Mouse (Mus musculus): ENCODE data around the gene Rad23b. TPM values are rescaled to one million over a fixed set of nuclear protein-coding genes. Genes with fewer than 3 reads are reported as not detected.
"Not testable (repeated sequence)": the region's sequence is repeated elsewhere in the genome, so short reads cannot be mapped to it uniquely, and the experiment has no call there.

Rad23b gene
- polyA plus RNA-seq (2012; rRNA removed) = 151 and 165 TPM in 2 replicates

DNA sequence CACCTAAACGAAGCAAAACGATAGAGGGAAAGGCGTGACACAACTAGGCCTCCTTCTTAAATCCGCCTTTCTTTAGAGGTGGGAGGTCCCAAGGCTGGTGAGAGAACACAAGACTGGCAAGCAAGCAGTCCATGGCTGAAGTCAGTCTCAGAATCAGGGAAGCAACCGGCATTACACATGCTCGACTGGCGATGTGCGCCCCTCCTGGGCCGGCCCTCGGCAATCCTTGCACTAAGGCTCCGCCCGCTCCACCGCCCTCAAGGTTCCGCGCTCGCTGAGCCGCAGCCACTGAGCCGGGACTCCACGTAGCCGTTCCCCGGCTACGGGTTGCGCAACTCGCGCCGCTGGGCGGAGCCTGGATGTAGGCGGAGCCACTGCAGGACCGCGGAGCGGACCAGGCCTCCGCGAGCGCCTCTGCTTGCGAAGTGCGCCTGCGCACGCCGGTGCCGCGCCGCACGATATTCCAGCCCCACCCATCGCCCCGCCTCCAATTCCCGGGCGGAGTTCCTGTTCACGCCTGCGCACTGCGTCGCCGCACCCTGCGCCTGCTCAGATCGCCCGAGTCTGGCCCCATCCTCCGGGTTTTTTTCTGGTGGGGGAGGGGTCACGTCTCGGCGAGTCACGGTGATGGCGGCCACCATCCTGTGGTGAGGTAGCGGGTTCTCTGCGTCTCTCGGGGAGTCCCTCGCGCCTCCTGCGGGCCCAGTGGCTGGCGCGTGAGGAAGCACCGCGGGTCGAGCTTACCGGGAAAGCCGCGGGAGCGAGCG, at the start of gene Rad23b:
Gene Rad23b (plus strand): TSS at position 592 of the 767 bp plus-strand sequence.
- no peak for DNase-seq (ENCODE audit: low read depth)

DNA sequence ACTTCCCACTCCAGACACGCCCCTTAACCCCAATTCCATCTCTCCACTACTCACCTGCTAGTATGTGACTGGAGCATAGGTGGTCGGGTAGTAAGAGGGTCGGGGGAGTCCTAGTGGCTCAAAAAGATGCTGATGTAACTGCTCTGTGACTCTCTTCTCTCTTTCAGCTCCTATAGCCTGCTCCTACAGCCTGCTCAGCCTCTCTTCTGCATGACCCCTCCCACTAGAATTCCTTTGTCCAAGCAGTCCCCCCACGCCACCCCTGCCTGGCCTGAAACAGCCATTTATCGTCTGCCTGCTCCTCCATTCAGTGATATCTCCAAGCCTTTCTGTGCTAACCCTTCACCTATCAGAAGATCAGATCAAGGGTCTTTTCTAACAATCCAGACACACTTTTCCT, 45.7 kb upstream of the Rad23b start:
- no peak for DNase-seq (ENCODE audit: low read depth)

DNA sequence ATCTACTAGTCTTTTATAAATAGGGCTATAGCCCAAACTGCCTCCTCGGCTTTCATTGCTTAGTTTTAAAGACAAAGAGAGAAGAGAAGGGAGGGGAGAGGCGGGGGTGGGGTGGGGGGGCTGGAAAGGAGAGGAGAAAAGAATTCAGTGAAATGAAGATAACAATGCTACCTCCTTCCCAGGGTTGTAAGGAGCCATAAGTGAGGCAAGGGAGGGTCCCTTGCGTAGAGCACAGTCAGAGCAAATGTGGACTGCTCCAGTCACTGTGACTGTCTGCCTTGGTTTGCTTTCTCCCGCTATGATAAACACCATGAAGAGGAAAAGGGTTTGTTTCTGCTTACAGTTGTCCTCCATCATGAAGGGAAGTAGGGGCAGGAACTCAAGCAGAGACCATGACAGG, 43.2 kb upstream of the Rad23b start:
- no peak for DNase-seq (ENCODE audit: low read depth)

DNA sequence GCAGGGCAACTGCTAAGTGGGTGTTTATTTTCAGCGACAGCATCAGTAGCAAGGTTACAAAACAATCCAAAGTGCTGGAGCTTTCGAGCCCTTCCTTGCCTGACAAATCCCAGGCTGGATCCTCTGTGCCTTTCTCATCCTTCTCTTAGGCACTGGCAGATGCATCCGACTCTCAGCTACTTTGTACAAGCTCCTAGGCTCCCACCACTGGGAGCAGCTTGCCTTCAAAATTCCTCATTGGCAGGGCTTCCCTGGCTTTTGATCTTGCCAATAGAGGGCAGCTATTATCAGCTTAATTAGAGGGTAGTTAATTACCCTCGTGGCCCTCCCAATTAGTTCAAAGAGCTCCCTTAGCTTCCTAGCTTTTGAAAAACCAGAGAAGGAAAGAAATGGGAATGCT, 33.1 kb upstream of the Rad23b start:
- no peak for DNase-seq (ENCODE audit: low read depth)

DNA sequence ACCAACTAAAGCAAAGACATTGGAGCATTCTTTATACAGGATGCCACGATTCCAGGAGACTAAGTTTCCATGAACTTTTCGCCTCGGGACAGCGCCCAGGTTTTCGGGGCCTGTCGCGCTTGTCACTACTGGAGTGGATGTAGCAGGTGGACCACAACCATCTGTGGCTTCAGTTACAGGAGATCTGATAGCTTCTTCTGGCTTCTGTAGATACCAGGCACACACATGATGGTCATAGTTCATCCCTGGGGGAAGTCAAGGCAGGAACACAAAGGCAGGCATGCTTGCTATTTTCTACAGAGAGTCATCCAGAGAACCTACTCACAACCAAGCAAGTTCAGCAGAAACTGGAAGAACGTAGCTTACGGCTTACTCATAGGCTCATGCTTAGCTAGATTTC, 31.5 kb upstream of the Rad23b start:
- DNase-seq (ENCODE audit: low read depth) = not testable (repeated sequence)

DNA sequence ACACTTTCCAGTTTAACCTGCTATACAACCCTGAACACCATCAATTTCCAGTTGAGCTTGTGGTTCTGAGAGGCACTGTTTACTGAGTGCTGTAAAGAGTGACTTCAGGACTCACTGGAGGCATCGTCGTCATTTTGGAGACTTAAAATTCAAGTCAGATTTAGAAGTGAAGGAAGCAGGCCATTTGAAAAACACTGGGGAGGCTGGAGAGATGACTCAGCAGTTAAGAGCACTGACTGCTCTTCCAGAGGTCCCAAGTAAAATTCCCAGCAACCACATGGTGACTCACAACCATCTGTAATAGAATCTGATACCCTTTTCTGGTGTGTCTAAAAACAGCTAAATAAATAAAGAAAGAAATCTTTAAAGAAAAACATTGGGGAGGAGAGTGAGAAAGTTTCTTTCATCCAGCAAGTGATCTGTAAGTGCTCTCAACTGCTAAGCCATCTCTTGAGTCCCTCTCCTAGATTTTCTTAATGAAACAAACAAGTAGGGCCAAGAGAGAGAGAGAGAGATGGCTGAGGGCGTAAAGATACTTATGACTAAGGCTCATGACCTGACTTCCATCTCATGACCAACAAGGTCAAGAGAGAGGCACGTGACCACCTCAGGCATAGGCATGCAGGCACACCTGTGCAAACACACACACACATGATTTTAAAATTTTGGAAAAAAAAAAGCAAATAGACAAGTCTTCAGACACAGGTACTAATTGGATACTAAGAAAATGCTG, 23.9 kb upstream of the Rad23b start:
- DNase-seq (ENCODE audit: low read depth) = no peak

DNA sequence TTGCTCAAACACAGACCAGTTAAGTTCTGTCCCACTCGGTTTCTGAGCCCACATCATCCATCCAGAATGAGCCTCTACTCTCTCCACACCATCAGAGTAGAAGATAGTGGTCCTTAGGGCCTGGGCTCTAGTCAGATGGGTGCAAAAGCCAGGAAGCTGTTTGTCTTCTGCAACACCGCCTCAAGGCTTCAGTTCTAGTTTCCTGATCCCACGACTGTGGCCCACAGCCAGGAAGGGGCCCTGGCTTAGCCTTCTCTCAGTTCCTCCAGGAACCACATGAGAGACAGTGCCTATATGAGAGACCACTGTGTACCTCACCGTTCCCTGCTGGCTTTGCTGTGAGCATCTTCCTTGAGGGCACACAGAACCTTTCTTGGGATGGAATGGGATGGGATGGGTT, 22.3 kb upstream of the Rad23b start:
- no peak for DNase-seq (ENCODE audit: low read depth)

DNA sequence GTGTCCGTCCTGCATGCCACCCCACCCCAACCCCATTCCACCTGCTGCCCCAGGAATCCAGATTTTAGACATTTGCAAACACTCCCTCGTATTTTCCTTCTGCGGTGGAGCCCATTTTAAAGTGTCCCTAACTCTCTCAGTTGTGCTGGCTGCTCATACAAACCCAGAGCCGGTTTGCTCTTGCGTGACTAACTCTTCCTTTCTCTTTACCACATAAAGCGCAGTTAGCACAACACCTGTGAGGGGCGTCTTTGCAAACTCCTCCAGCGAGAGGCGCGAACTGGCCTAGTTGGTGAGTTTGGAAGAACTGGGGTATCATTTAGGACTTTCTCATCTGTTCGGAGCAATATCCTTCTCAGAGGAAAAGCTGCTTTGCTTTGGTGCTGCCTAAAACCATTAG, 21.4 kb upstream of the Rad23b start:
- DNase-seq (ENCODE audit: low read depth) = no peak

DNA sequence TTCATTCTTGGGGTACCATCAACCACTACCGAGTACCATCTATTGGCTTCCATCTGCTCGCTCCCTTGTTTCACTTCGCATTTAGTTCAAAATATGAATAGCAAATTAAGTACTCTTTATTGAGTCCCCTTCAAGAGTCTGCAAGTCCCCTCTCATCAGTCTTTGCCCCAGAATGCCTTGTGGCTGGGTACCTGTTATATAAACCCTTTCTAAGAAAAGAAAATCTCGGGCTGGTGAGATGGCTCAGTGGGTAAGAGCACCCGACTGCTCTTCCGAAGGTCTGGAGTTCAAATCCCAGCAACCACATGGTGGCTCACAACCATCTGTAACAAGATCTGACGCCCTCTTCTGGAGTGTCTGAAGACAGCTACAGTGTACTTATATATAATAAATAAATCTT, 20.9 kb upstream of the Rad23b start:
- DNase-seq (ENCODE audit: low read depth) = not testable (repeated sequence)

DNA sequence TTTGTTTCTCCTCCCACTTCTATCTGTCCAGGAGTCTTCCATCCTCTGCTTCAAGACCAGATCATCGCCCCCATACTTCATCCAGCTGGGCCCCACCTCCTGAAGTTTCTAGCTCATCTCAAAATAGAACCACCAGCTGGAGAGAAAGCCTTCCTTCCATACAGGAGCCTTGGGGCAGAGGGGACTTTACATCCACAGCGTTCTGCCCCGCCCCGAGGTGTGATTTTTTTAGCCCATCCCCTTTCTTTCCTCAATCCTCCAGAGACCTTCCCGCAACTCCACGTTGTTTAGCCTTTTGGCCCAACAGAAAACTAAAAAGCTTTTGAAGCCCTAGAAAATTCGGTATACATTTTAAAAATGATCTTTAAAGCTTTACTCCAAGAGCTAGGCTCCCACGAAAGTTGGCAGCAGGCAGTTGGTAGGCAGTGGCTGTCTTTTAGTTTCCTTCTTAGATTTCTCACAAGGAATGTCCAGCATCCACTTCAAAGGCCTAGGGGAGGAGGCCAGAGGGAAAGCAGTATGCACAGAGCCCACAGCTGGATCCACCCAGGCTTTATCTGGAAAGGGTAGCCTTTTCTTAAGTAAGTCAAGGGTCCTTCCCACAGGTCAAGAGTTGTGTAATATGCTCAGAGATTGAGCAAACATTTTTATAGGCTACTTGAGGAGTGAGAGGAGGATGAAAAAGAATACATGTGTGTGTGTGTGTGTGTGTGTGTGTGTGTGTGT, 20.1 kb upstream of the Rad23b start:
- DNase-seq (ENCODE audit: low read depth) = no peak

DNA sequence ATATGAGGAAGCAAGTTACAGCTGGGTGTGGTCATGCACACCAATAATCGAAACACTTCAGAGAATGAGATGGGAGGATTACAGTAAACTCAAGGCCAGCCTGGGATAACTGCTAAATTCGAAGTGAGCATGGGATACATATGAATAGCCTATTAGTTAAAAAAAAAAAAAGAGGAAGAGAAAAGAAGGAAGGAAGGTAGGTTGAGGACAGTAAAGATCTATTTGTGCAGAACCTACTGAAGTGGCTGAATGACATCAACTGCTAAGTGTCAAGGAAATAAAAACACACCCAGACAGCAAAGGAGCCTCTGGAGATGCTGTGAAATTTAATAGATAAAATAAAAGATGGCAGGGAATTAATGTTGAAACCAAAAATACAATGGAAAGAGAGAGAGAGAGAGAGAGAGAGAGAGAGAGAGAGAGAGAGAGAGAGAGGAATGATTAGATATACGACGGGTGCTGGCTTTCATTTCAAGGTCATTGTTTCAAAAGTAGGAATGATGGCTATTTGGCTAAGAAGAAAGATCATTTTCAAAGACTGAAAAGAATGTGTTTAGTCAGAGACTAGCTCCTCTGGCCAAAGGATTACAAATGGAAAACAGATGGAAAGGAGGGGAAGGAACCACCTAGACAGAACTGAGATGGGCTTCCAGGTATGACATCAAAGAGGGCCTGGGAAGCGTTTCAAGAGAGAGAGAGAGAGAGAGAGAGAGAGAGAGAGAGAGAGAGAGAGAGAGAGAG, 14.6 kb upstream of the Rad23b start:
- DNase-seq (ENCODE audit: low read depth) = no peak

DNA sequence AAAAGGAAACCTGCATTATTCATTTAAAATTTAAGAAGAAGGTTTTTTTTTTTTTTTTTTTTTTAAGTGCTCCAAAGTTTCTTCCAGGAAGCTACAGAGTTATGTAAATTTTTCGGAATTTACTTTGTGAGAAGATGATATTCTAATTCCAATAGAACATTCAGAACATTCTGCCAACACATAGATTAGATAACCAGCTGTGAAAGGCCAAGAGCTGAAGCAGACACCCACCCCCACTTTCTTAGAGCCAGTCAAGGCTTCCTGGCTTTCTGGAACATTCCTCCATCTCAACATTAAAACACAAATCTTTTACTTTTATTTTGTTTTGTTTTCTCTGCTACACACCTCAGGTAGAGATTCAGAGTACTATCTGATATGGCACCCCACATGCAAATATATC, 10.9 kb upstream of the Rad23b start:
- DNase-seq (ENCODE audit: low read depth) = no peak

DNA sequence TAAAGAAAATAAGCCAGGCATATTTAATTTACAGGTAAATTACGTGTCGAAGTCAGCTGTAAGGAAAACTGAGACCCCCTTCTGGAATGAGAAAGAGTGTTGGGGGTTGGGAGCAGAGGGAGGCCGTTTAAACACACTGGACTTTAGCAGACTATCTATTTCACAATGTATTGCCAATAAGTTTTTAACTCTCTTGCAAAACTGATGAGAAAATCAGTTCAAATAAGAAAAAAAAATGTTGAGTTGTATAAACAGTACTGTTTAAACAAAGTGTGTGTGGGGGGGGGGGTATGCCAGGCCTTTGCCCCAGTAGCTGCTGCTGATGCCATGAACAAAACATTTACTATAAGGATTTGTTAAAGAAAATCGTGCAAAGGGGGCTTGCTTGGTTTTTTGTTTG, 10.5 kb upstream of the Rad23b start:
- no peak for DNase-seq (ENCODE audit: low read depth)

DNA sequence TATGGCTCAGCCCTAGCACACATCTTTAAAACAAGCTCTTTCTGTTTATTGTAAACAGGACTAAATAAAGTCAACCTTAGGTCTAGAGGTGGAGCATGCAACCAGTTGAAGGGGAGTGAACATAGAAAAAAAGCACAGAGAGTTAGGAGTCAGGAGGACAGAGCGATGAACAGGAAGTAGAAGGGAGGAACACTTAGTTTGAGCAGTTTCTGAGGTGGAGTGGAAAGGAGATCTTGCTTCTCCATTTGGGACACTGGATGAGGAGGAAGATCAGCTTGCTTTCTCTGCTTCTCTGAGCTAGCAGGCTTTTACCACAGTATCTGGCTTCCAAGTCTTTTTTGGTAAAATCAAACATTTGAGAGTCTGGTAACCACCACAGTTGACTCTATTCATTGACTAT, 8.0 kb upstream of the Rad23b start:
- DNase-seq (ENCODE audit: low read depth) = no peak

DNA sequence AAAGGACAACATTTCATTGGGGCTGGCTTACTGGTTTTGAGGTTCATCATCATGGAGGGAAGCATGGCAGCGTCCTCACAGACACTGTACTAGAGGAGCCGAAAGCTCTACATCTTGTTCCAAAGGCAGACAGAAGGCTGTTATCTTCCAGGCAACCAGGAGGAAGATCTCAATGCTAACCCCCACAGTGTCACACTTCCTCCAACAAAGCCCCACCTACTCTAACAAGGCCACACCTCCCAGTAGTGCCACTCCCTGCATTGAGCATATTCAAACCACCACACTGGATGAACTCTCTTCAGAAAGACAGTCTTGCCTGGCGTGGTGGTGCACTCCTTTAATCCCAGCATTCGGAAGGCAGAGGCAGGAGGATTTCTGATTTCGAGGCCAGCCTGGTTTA, 7.2 kb upstream of the Rad23b start:
- DNase-seq (ENCODE audit: low read depth) = no peak

DNA sequence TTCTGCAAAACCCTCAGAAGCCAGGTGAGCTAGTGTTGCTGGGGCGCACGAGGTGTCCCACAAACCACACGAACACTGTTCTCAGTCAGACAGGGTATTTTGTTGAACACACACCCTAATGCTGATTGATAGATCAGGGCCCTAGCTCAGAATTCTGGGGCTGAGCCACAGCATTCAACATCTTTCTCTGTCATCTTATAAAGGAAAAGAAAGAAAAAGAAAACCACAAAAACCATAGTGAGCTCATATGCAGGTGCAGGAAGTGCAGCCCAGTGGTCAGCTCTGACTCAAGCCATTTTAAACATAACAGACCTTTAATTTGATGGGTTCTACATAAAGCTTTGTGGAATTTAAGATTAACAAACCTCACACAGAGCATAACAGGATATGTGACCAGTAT, 6.6 kb upstream of the Rad23b start:
- no peak for DNase-seq (ENCODE audit: low read depth)

DNA sequence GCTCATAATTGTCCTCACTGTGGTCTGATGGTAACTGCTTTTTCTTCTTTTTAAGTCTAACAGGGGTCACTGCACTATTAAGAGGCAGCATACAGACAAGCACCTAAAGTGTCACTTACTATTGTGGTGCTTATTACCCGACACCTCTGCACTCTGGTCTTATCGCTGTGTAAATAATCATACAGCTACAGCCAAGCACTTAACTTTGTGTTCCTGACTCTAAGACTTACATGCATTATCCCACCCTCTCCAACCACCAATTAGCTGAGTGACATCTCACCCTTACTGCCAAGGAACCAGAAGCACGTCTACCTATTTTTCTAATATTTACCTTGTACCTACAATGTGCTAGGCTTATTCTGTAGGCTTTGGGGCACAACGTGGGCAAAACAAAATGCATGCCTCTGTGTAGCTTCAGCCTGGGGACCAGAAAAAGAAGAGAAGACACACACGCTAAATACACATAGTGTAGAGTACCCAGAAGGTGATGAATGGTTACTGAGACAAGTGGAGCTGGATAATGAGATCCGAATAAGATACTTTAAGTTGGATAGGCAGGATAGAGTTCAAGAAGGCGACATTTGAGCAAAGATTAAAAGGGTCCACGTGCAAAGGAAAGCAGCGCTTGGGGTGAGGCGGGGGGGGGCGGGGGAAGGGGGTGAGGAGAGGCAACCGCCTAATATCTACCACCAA, 938 bp upstream of the Rad23b start:
- DNase-seq (ENCODE audit: low read depth) = no peak

DNA sequence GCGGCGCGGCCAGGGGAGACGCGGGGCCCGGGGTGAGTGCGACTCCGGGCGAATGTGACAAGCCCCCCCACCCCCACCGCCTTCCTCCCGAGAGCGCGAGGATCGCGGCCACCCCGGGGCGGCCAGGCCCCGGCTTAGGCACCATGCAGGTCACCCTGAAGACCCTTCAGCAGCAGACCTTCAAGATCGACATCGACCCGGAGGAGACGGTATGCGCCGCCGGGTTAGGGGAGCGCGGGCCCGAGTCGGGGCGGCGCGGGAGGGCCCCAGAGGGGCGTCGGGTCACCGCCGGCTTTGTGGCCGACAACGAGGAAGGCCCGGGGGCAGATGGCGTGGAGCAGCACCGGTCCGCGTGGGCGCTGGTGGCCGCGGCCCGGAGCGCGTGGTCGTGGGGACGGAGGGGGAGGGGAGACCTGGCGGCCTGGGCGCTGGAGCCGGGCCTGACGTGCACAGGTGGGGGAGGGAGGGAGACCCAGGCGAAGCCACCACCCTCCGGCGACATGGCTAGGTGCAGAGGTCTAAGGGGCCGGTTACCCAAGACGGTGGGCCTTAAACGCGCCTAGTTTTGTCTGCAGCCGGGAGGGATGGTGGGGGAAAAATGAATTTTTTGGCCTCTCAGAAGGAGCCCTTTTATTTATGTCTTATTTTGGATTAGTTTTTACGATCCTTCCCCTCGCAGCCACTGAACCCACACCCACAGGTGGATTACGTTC, 532 bp downstream of the Rad23b start:
- DNase-seq (ENCODE audit: low read depth) = no peak

DNA sequence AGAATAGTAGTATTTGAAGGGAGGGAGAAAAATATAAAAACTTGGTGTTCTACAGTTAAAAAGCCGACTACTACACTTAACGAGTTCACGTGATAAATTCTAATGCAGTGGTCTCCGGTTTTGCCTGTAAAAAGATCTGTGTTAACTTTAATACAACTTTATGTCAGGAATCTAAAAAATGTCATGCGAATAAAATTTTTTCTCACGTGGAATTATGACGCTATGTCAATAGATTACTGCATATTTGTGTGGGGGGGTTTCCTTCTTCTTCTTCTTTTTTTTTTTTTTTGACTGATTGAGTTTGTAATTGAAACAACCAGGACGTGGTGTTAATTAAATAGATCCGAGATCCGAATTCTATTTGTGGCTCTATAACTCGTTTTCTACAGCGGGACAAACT, 1.2 kb downstream of the Rad23b start:
- DNase-seq (ENCODE audit: low read depth) = no peak

DNA sequence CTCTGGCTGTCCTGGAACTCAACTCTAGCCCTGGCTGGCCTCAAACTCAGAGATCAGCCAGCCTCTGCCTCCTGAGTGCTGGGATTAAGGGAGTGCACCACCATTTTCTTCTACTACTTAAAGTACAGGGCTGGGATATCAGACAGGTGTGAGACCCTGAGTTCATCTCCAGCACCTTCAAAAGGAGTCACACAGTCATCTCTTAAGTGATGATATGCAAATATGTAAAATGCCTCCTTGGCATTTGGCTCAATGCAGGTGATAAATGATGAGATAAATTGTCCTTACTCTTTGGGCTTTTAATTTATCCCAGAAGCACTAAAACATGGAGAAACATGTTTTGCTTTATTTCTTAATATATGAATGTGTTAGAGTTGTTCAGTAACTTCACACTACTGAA, 2.0 kb downstream of the Rad23b start:
- no peak for DNase-seq (ENCODE audit: low read depth)

DNA sequence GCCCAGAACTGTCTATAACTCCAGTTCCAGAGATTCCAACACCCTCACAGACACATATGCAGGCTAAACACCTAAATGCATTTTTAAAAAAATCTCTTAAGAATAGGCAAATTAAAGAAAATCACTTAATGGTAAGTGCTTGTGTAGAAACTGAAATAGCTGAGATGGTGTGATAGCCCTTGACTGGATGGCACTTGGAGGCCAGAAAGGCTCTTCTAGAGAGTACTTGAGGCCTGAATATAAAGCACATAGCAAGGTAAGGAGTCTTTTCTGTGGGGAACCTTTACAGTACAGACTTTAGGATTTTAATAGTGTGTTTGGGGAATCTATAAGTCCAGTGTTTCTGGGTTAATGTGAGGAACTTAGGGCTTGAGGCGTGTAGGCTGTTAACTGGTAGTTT, 4.2 kb downstream of the Rad23b start:
- DNase-seq (ENCODE audit: low read depth) = no peak

Data from gonadal fat pad, adult 2 months (tissue).